Mouse (Mus musculus) thymus, postnatal 4 days (tissue): ENCODE measurements around the gene Pdss2.
"Not testable (repeated sequence)": the region's sequence is repeated elsewhere in the genome, so short reads cannot be mapped to it uniquely, and the experiment has no call there.

Source experiments
- DNase-seq: peaks from one replicate; pipeline ENCODE4 v3.0.0; 2021

Pdss2 gene

DNA sequence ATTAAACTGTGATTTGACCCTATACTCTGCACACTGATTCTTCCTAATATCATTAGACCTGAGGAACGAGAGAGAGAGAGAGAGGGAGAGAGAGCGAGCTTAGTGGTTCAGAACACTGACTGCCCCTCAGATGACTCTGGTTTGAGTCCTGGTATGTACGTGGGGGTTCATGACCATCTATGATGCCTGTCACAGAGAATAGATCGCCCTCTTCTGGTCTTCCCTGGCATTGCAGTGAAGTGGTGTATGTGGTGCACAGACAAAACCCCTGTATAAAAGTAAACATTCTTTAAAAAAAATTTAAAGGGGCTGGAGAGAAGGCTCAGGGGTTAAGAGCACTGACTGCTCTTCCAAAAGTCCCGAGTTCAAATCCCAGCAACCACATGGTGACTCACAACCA is 157.0 kb downstream of the Pdss2 start:
- DNase-seq, result peak; percentile 79

DNA sequence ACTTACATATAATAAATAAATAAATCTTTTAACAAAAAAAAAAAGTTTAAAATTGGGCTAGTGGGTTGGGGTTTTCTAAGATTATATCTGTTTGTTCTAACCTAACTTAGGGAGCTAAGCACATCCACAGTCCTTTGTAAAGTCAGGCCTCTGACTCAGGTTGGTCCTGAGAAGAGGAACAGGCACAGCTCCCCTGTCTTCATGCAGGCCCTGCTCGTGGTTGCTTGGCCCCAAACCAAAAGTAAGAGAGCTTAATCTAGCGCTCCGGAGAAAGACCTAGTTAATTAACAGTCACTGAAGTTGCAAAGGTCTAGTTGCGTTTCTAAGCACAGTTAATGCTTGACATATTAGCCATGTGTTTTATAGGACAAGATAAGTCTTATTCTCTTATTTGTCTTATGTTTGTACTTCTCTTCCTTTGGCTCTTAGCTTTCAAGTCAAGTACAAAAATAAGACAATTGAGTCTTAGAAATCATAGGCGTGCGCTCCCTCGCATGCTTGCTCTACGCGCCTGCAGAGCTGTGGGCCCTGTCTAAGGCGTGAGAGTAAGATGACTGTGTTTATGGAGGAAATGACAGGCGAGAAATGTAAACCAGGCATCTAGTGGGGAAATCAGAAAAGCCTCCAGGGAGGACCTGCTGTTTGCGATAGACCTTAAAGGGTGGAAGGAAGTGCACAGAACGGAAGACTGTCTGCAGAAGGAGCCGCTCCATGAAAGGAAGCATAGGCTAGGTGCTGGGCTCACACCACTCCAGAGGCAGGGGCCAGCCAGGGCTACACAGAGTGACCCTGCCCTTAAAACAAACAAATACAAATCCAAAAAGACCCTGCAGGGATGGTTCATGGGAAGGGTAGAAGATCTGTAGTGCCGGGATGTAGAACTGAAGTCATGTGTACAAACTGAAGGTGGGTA is 157.7 kb downstream of the Pdss2 start:
- no peak for DNase-seq

DNA sequence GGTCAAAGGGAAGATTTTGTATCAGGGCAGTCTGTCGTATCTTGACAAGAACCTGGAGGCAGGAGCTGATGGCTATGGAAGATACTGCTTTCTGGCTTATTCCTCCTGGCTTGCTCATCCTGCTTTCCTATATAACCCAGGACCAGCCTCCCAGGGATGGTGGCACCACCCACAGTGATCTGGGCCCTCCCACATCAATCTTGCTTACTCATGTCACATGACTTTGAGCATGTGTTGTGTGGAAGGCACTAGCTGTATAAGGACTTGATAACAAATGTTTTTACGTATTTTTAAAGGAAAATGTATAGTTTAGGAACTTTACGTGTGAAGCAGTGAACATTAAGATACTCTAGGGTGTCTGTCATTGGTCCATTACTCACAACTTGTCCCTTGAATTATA is 161.4 kb downstream of the Pdss2 start:
- no peak for DNase-seq

GRCm38 (mm10) chr10:43384623-43385022 is 163.3 kb downstream of the Pdss2 start:
- DNase-seq, result no peak

- no peak for DNase-seq
Observed at GRCm38 (mm10) chr10:43392921-43393320, 171.6 kb downstream of the Pdss2 start.

DNA sequence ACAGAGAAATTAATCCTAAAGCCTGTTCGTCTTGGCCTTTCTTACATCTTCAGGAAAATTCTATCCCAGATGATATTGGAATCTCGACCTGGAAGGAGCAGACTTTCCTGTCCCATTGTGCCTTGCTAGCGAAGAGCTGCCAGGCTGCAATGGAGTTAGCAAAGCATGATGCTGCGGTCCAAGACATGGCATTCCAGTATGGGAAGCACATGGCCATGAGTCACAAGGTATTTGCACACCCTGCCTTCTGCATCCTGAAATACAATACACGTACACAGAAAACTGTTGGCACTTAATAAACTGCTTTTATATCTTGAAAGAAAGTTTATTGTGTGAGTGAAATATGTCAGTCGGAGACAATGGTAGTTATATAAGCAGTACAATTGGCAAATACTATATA is 172.5 kb downstream of the Pdss2 start:
- no peak for DNase-seq

GRCm38 (mm10) chr10:43395824-43396223 is 174.5 kb downstream of the Pdss2 start:
- no peak for DNase-seq

GRCm38 (mm10) chr10:43399596-43400316 is 178.5 kb downstream of the Pdss2 start:
- DNase-seq, result no peak

GRCm38 (mm10) chr10:43406107-43406506 is 184.8 kb downstream of the Pdss2 start:
- no peak for DNase-seq

GRCm38 (mm10) chr10:43406885-43407284 is 185.6 kb downstream of the Pdss2 start:
- no peak for DNase-seq

GRCm38 (mm10) chr10:43409506-43410230 is 188.4 kb downstream of the Pdss2 start:
- no peak for DNase-seq

GRCm38 (mm10) chr10:43411164-43411563 is 189.9 kb downstream of the Pdss2 start:
- not testable (repeated sequence) for DNase-seq

DNA sequence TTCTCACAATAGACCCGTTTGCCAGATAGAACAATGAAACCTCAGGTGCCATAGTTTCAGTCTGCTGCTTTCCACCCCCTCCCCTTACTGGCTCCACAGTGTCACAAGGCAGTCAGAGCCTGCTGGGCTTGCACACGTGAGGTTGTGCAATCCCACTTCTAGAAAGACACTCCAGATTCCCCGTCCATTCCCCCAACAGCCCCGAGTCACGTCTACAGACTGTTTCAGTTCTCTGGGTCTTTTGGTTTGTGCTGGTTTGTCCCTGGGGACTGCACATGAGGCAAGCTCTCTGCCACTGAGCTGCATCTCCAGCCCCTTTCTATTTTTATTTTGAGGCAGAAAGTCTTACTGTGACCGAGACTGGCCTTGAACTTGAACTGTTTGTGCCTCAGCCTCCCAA is 196.1 kb downstream of the Pdss2 start:
- DNase-seq, result no peak

DNA sequence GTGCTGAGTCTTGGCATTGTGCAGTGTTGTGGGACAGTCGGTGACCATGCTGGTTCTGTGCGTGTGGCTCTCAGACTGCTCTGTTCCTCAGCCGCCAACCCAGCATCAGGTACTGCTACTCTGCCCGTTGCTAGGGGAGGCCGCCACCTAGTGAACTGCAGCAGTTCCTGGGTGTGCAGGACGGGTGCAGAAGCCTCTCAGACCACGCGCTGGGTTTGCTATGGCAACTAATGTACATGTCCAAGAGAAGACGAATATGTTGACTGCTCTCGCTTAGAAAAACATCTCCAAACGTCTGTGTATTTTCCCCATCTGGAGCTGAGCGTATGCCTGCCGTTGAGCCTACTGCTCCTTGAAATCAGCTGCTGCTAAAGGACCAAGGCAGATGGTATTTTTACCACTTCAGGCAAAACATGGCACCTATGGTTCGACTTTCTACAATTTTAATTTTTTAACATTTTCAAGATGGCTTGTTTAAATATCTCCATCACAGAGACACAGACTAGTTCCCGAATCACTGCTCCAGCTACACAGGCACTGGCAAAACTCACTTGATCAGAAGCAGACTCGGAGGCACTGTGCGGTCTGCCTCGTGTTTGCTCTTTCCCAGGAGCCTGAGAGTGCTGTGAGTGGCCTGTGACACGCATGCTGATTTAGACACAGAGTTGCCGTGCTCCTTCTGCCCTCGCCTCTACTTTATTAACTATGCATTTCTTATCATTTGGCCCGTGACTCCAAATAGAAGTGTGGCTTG is 199.6 kb downstream of the Pdss2 start:
- DNase-seq, result no peak

GRCm38 (mm10) chr10:43422061-43422770 is 200.9 kb downstream of the Pdss2 start:
- DNase-seq, result no peak

- DNase-seq, result no peak
Observed at GRCm38 (mm10) chr10:43424545-43424944, 203.3 kb downstream of the Pdss2 start.

DNA sequence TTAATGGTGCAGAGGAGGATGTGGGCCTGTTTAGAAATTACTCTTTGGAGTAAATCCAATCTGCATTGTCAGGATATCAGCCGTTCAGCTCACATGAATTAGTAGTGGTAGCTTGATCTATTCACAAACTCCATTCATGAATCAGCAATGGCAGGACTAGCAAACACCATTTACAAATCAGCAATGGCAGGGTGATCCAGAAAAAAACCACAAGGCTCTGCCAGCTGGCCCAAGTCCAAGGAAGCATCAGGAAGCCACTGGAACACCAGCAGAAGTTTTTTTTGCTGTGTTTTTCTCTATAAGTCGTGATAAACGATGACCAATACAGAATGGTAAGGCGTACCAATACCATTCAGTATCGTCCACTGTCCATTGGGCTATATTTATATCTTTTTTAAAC is 209.3 kb downstream of the Pdss2 start:
- no peak for DNase-seq

DNA sequence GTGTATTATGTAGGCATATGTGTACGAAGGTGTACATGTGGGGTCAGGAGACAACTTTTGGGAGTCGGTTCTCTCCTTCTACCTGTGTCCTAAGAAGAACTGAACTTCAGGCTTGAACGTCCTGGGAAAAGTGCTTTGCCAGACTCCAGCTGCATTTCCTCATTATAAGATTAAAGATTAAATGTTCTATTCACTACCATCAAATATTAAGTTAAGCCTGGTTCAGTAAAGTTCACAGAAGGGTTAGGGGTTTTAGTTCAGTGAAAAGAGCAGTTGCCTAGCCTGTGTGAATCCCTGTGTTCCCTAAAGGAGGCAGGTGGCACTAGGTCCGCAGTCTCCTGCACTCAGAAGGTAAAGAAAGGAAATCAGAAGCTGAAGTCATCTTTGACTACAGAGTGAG is 213.0 kb downstream of the Pdss2 start:
- no peak for DNase-seq

- DNase-seq, result peak; percentile 27
Observed at GRCm38 (mm10) chr10:43435757-43436156, 214.5 kb downstream of the Pdss2 start.

- no peak for DNase-seq
Observed at GRCm38 (mm10) chr10:43439492-43439941, 218.2 kb downstream of the Pdss2 start.

DNA sequence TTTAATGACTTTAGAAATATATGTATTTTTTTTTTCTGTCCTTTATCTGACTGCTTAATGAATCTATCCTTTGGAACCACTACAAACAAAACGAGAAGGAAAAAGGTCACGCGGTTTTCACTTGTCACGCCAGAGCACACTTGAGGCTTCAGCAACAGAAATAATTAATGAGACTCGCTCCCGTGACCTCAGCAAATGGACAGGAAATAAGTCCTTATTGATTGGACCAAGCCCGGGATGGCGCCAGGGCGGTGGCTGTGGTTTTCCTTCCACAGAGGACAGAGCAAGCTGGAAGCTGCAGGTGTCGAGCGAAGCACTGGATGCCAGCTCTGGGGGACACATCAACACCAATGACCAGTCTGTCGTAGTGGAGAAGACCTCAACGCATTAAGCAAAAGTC is 218.8 kb downstream of the Pdss2 start:
- DNase-seq, result no peak
